Mouse (Mus musculus) cortical plate, adult 2 months (tissue): ENCODE data around the gene Fbxo42.

ENCODE experiments used
- CTCF ChIP-seq: fragments of 200-500 bp; IDR thresholded peaks from 2 replicates; pipeline ENCODE4 v1.5.1; 2011; ENCODE audit warnings: mild to moderate bottlenecking, control low read depth, low read length; ENCODE audit not compliant: insufficient read depth; ENCODE audit errors: extremely low read depth
- POLR2A ChIP-seq: fragments of 200-500 bp; IDR thresholded peaks from 2 replicates; pipeline ENCODE4 v1.6.1; 2011; ENCODE audit warnings: mild to moderate bottlenecking, low read length, control low read depth; ENCODE audit not compliant: insufficient read depth; ENCODE audit errors: extremely low read depth

DNA sequence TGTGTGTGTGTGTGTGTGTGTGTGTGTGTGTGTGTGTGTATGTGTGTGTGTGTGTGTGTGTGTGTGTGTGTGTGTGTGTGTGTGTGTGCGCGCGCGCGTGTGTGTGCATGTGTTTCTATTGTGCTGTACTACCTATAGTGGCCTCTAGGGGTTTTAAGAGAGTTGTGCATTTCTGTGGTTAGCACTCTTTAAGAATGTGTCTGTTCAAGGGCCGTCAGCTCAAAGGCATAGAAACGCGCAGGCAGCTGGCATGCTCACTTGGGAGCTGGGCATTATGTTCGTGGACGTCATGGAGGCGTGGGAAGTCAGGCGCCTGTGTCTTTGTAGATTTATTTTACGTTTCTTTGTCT lies 49.9 kb downstream of the Fbxo42 start:
- no peak for TF ChIP-seq CTCF
- TF ChIP-seq POLR2A = no peak
